Mouse (Mus musculus) megakaryocyte progenitor cell, adult 5-6 weeks (primary cell): ENCODE measurements around the gene Slc16a11. TPM values are rescaled to one million over a fixed set of nuclear protein-coding genes. Genes with fewer than 3 reads are reported as not detected.

Experiments used
- ATAC-seq: replicated peaks from 2 replicates; pipeline ENCODE4 v1.8.0; 2016; ENCODE audit warnings: mild to moderate bottlenecking, moderate TSS enrichment, inconsistent platforms; ENCODE audit not compliant: poor library complexity
- total RNA-seq, 2 experiments: library from RNA; stranded (forward) in 1 of 2; stranded (reverse) in 1 of 2; fragments of 157-497, 149-512 nt in 1 of 2; fragments of 200-1000 nt in 1 of 2; gene quantifications; 2 replicates each; pipeline versions ENCODE4 v1.2.3 to v1.2.4; 2015 to 2017

Slc16a11 gene
- total RNA-seq, 2 experiments from 2014 or later = not detected

DNA sequence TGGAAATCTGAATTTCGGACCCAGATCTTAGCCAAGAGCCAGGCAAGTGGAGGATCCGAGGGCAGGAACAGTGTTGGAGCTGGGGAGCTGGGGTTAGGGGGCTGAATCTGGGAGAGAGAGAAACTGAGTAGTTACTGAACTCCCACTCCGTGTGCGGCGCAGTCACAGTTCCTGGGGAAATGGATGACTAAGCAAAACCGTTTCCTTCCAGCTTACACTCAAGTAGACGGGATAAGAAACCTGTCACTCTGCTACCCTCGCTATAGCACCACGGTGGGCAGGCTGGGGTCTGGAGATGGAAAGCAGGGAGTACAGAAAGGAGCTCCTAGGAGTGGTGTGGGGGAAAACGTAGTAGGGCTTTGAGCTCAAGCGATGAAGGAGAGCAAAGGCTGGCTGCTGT lies 37.6 kb downstream of the Slc16a11 start:
- ATAC-seq = no peak

DNA sequence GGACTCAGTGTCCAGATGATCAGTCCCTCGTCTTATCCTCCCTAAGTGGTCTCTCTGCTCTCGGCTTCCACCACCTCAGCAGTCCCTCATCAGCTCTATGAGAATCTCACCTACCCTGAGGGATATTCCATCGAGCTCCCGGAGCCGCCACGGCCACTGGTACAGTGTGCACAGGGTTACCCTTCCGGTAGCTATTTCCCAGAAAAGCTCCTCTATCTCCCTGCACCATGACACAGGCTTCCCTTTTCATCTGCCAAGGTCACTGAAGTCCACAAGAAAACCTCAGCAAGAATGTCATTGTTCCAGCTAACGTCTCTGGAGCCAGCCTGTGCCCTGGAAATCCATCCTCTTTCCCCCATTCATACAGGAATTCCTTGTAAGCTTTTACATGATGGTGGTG lies 39.3 kb downstream of the Slc16a11 start:
- no peak for ATAC-seq

DNA sequence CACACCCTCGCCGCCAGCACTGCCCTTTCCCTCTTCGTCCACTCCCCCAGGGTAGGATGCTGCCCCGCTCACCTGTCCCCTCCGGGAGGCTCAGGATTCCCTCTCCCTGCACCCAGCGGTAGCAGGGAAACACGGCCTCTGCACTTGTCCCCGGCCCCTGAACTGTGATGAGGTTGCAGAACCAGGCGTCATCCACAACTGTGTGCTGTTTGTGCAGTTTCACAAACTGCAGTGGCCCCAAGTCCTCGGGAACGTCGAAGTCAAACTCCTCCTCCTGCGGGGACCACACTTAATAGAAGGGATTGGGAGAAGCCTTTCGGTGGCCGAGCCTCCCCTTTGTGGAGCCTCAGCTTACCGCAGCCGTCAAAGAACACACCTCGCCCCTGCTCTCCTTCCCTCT lies 41.8 kb downstream of the Slc16a11 start:
- no peak for ATAC-seq

- peak; percentile 42; the same call in 1 of the 2 replicates for ATAC-seq
Observed at GRCm38 (mm10) chr11:70254931-70255531, 42.5 kb downstream of the Slc16a11 start, which contains the start of gene Alox12. Gene Alox12 (minus strand): TSS chr11:70255353.

- no peak for ATAC-seq
Observed at GRCm38 (mm10) chr11:70259035-70259434, 46.5 kb downstream of the Slc16a11 start.

DNA sequence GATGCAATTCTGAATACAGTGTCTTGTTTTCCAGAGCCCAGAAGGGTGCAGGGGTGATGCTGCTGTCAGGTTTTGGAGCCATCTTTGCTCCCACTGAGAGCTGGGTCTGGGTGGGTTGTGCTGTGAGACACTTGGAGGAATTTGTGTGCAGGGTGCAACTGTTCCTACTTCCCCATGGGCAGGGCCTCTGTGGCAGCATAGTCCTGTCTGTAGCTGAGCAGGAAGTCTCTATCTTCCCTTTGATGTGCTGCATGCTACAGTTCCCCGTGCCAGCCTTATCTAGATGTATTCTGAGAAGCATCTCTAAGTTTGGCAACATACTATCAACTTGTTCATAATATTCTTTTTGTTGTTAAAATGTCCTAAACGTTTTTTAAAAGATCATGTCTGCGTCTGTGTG lies 52.7 kb downstream of the Slc16a11 start:
- ATAC-seq = peak; percentile 23; the same call in 1 of the 2 replicates

DNA sequence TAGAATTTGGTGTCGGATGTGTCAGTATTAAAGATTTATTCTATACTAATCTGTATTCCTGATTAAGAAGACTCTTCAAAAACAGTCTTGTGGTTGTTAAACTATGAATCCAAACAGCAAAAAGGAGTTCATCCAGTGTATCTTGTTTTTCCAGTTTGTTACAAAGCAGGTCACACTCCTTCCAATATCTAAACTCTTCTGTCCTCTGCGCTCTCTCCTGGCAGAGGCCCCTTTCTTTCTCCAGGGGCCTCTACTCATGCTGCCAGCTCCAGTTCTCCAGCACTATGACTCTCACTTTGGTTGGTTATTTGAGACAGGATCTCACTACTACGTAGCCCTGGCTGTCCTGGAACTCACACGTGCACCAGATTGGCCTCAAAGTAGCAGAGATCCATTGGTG lies 53.3 kb downstream of the Slc16a11 start:
- ATAC-seq = no peak

Other genes starting within 250 kb of the Slc16a11 start
- not detected in 2 replicates for gene Cldn7, start 248.0 kb upstream of the Slc16a11 start, total RNA-seq (2015)
- gene Cldn7, start 248.0 kb upstream of the Slc16a11 start, total RNA-seq (2017) = not detected in 2 replicates
- 131 and 135 TPM in 2 replicates for gene Ctdnep1, start 231.6 kb upstream of the Slc16a11 start, total RNA-seq (2015)
- gene Ctdnep1, start 231.6 kb upstream of the Slc16a11 start, total RNA-seq (2017) = 28.7 and 33.7 TPM in 2 replicates
- gene Elp5, start 230.2 kb upstream of the Slc16a11 start, total RNA-seq (2015) = 110 and 129 TPM in 2 replicates
- gene Elp5, start 230.2 kb upstream of the Slc16a11 start, total RNA-seq (2017) = 57.5 and 66.1 TPM in 2 replicates
- 387 and 444 TPM in 2 replicates for gene Gabarap, start 221.6 kb upstream of the Slc16a11 start, total RNA-seq (2015)
- 242 and 274 TPM in 2 replicates for gene Gabarap, start 221.6 kb upstream of the Slc16a11 start, total RNA-seq (2017)
- gene Phf23, start 217.0 kb upstream of the Slc16a11 start, total RNA-seq (2015) = 34.5 and 37.9 TPM in 2 replicates
- gene Phf23, start 217.0 kb upstream of the Slc16a11 start, total RNA-seq (2017) = 31.7 and 40.0 TPM in 2 replicates
- 9.5 and 9.8 TPM in 2 replicates for gene Dvl2, start 212.2 kb upstream of the Slc16a11 start, total RNA-seq (2015)
- gene Dvl2, start 212.2 kb upstream of the Slc16a11 start, total RNA-seq (2017) = 9.5 and 14.7 TPM in 2 replicates
- gene Acadvl, start 197.3 kb upstream of the Slc16a11 start, total RNA-seq (2015) = 28.7 and 45.7 TPM in 2 replicates
- 43.6 and 49.1 TPM in 2 replicates for gene Acadvl, start 197.3 kb upstream of the Slc16a11 start, total RNA-seq (2017)
- gene Dlg4, start 195.8 kb upstream of the Slc16a11 start, total RNA-seq (2015) = 5.8 and 6.7 TPM in 2 replicates
- gene Dlg4, start 195.8 kb upstream of the Slc16a11 start, total RNA-seq (2017) = 3.8 and 4.1 TPM in 2 replicates
- gene Asgr1, start 158.7 kb upstream of the Slc16a11 start, total RNA-seq (2015) = not detected in 2 replicates
- gene Asgr1, start 158.7 kb upstream of the Slc16a11 start, total RNA-seq (2017) = not detected in 2 replicates
- not detected in 2 replicates for gene Asgr2, start 120.1 kb upstream of the Slc16a11 start, total RNA-seq (2015)
- 0.62 TPM in 1 of 2 replicates, not detected in the other for gene Asgr2, start 120.1 kb upstream of the Slc16a11 start, total RNA-seq (2017)
- gene Mgl2, start 82.4 kb upstream of the Slc16a11 start, total RNA-seq (2015) = 25.7 and 30.7 TPM in 2 replicates
- gene Mgl2, start 82.4 kb upstream of the Slc16a11 start, total RNA-seq (2017) = 29.3 and 36.6 TPM in 2 replicates
- 4.4 and 6.0 TPM in 2 replicates for gene Clec10a, start 56.6 kb upstream of the Slc16a11 start, total RNA-seq (2015)
- gene Clec10a, start 56.6 kb upstream of the Slc16a11 start, total RNA-seq (2017) = 7.4 and 7.5 TPM in 2 replicates
- 4.4 and 7.0 TPM in 2 replicates for gene Slc16a13, start 8.3 kb downstream of the Slc16a11 start, total RNA-seq (2015)
- 2.5 and 4.6 TPM in 2 replicates for gene Slc16a13, start 8.3 kb downstream of the Slc16a11 start, total RNA-seq (2017)
- gene Bcl6b, start 17.0 kb downstream of the Slc16a11 start, total RNA-seq (2015) = 0.17 TPM in 1 of 2 replicates, not detected in the other
- not detected in 2 replicates for gene Bcl6b, start 17.0 kb downstream of the Slc16a11 start, total RNA-seq (2017)
- gene 0610010K14Rik, start 25.2 kb downstream of the Slc16a11 start, total RNA-seq (2015) = 73.4 and 77.3 TPM in 2 replicates
- 24.4 and 31.2 TPM in 2 replicates for gene 0610010K14Rik, start 25.2 kb downstream of the Slc16a11 start, total RNA-seq (2017)
- gene Gm21988, start 27.1 kb downstream of the Slc16a11 start, total RNA-seq (2015) = 3.4 and 4.1 TPM in 2 replicates
- 0.10 and 2.4 TPM in 2 replicates for gene Gm21988, start 27.1 kb downstream of the Slc16a11 start, total RNA-seq (2017)
- 134 and 151 TPM in 2 replicates for gene Rnasek, start 27.1 kb downstream of the Slc16a11 start, total RNA-seq (2015)
- 19.3 and 29.4 TPM in 2 replicates for gene Rnasek, start 27.1 kb downstream of the Slc16a11 start, total RNA-seq (2017)
- gene Alox12, start 42.6 kb downstream of the Slc16a11 start, total RNA-seq (2015) = 0.27 TPM in 1 of 2 replicates, not detected in the other
- gene Alox12, start 42.6 kb downstream of the Slc16a11 start, total RNA-seq (2017) = not detected in 2 replicates
- gene Alox12e, start 109.9 kb downstream of the Slc16a11 start, total RNA-seq (2015) = 0.39 TPM in 1 of 2 replicates, not detected in the other
- gene Alox12e, start 109.9 kb downstream of the Slc16a11 start, total RNA-seq (2017) = not detected in 2 replicates
- 1.4 and 1.6 TPM in 2 replicates for gene Alox15, start 139.3 kb downstream of the Slc16a11 start, total RNA-seq (2015)
- 1.2 TPM in 2 replicates for gene Alox15, start 139.3 kb downstream of the Slc16a11 start, total RNA-seq (2017)
- 27.1 and 28.4 TPM in 2 replicates for gene Pelp1, start 197.3 kb downstream of the Slc16a11 start, total RNA-seq (2015)
- gene Pelp1, start 197.3 kb downstream of the Slc16a11 start, total RNA-seq (2017) = 9.5 and 16.8 TPM in 2 replicates
- 43.9 and 47.7 TPM in 2 replicates for gene Arrb2, start 219.9 kb downstream of the Slc16a11 start, total RNA-seq (2015)
- 31.4 and 48.0 TPM in 2 replicates for gene Arrb2, start 219.9 kb downstream of the Slc16a11 start, total RNA-seq (2017)
- 36.7 and 37.1 TPM in 2 replicates for gene Med11, start 239.2 kb downstream of the Slc16a11 start, total RNA-seq (2015)
- gene Med11, start 239.2 kb downstream of the Slc16a11 start, total RNA-seq (2017) = 37.0 and 40.2 TPM in 2 replicates
- gene Zmynd15, start 246.7 kb downstream of the Slc16a11 start, total RNA-seq (2015) = not detected in 2 replicates
- 0.25 TPM in 1 of 2 replicates, not detected in the other for gene Zmynd15, start 246.7 kb downstream of the Slc16a11 start, total RNA-seq (2017)
- 0.29 and 0.67 TPM in 2 replicates for gene Cxcl16, start 247.2 kb downstream of the Slc16a11 start, total RNA-seq (2015)
- 0.24 TPM in 1 of 2 replicates, not detected in the other for gene Cxcl16, start 247.2 kb downstream of the Slc16a11 start, total RNA-seq (2017)